8 mouse cellular contexts compared by ENCODE assay signal in genomic region chr6:91713370-91713896, GRCm38 (mm10). TPM values are rescaled to one million over a fixed set of nuclear protein-coding genes. Genes with fewer than 3 reads are reported as not detected.
A peak's percentile ranks its signal among the peaks of the same experiment; 100 is the strongest.
DNase-seq lines count a peak whose midpoint lies in the region; ATAC-seq and TF ChIP-seq lines count a peak whose summit lies in the region.

No protein-coding gene starts in this region.

- H3K4me1 ChIP-seq in heart, adult 2 months (ENCODE audit: control insufficient read depth, insufficient read depth, low read length) = peaks cover 25% of the 10 kb centered on the region
- peaks cover 17% of the 10 kb centered on the region for H3K4me1 ChIP-seq in ES-Bruce4 (ENCODE audit: control insufficient read depth, insufficient read depth, low read length)
- H3K4me1 ChIP-seq in forebrain, embryonic 15.5 days = peaks cover 33% of the 10 kb centered on the region
- H3K4me1 ChIP-seq in liver, postnatal 0 days (ENCODE audit: insufficient read depth) = peaks cover 33% of the 10 kb centered on the region

- intact Hi-C loops in heart, adult 2 months (cut with DNase I) = no loop called here
- intact Hi-C loops in left cerebral cortex, postnatal 4 days (cut with DNase I) = no loop called here
- intact Hi-C loops in gastrocnemius, postnatal 36 days (cut with DNase I) = no loop called here

- H3K79me2 ChIP-seq in heart, adult 2 months (replicated peaks; ENCODE audit: control insufficient read depth, insufficient read depth, low read length) = no peaks in the 10 kb centered on the region

- H3K4me3 ChIP-seq in heart, adult 2 months = no peak overlapping the region
- peak overlapping the region; percentile 20; the same call in 1 of the 2 replicates for H3K4me3 ChIP-seq in ES-Bruce4 (ENCODE audit: low read depth, low read length)
- no peak overlapping the region for H3K4me3 ChIP-seq in forebrain, embryonic 15.5 days
- H3K4me3 ChIP-seq in liver, postnatal 0 days (ENCODE audit: low read depth, low read length) = no peak overlapping the region

- no peak overlapping the region for H3K4me2 ChIP-seq in forebrain, embryonic 15.5 days (replicated peaks)
- H3K4me2 ChIP-seq in liver, postnatal 0 days (ENCODE audit: low read depth, low read length) = no peak overlapping the region

- 62% methylated on average over 5 of the region's 5 CpGs for WGBS in heart, adult 2 months
- 5% methylated on average over 5 of the region's 5 CpGs for WGBS in forebrain, embryonic 15.5 days
- 30% methylated on average over 5 of the region's 5 CpGs for WGBS in liver, postnatal 0 days (ENCODE audit: insufficient replicate concordance)

- no peak for TF ChIP-seq POLR2A in heart, adult 2 months (IDR thresholded peaks at IDR 0.05; ENCODE audit: insufficient read depth, low read depth, low read length)
- TF ChIP-seq POLR2A in ES-Bruce4 (IDR thresholded peaks at IDR 0.05; ENCODE audit: insufficient read depth, low read length) = no peak

- TF ChIP-seq EP300 in heart, adult 2 months (IDR thresholded peaks at IDR 0.05; ENCODE audit: insufficient read depth, low read depth, low read length) = no peak
- TF ChIP-seq EP300 in ES-Bruce4 (IDR thresholded peaks at IDR 0.05; ENCODE audit: insufficient read depth, low read depth, low read length) = no peak
- no peak for TF ChIP-seq EP300 in liver, postnatal 0 days (IDR thresholded peaks at IDR 0.05; ENCODE audit: low read depth)

- H3K36me3 ChIP-seq in heart, adult 2 months (ENCODE audit: control insufficient read depth, insufficient read depth, low read length) = peaks cover 20% of the 10 kb centered on the region
- peaks cover 1% of the 10 kb centered on the region; the same call in 1 of the 2 replicates for H3K36me3 ChIP-seq in ES-Bruce4 (ENCODE audit: control insufficient read depth, insufficient read depth, low read length, poor library complexity, severe bottlenecking)
- H3K36me3 ChIP-seq in forebrain, embryonic 15.5 days = no peaks in the 10 kb centered on the region; the same call in 1 of the 2 replicates
- H3K36me3 ChIP-seq in liver, postnatal 0 days (replicated peaks; ENCODE audit: insufficient read depth, low read length) = peaks cover 28% of the 10 kb centered on the region

- ATAC-seq in forebrain, embryonic 15.5 days (replicated peaks) = no peak
- ATAC-seq in liver, postnatal 0 days = no peak

- no peak for TF ChIP-seq CTCF in heart, adult 2 months (IDR thresholded peaks at IDR 0.05)
- TF ChIP-seq CTCF in ES-Bruce4 (IDR thresholded peaks at IDR 0.05; ENCODE audit: low read depth, low read length) = no peak
- no peak for TF ChIP-seq CTCF in liver, postnatal 0 days (IDR thresholded peaks at IDR 0.05; ENCODE audit: low read depth)

- H3K9ac ChIP-seq in heart, adult 2 months (ENCODE audit: low read depth, low read length) = no peak overlapping the region
- peak overlapping the region; percentile 34 for H3K9ac ChIP-seq in ES-Bruce4 (ENCODE audit: low read depth, poor library complexity, severe bottlenecking)
- H3K9ac ChIP-seq in forebrain, embryonic 15.5 days (replicated peaks) = no peak overlapping the region
- H3K9ac ChIP-seq in liver, postnatal 0 days (replicated peaks) = peak overlapping the region; percentile 46; the same call in 1 of the 2 replicates

- peak overlapping the region; percentile 43; the same call in 1 of the 2 replicates for H3K27ac ChIP-seq in heart, adult 2 months
- peak overlapping the region; percentile 96 for H3K27ac ChIP-seq in ES-Bruce4 (ENCODE audit: insufficient read depth, low read length)
- H3K27ac ChIP-seq in forebrain, embryonic 15.5 days (replicated peaks) = peak overlapping the region; percentile 44
- H3K27ac ChIP-seq in liver, postnatal 0 days (ENCODE audit: low read depth) = peak overlapping the region; percentile 83

- no peaks in the 10 kb centered on the region for H3K9me3 ChIP-seq in ES-Bruce4 (replicated peaks; ENCODE audit: control insufficient read depth, insufficient read depth, low read length, poor library complexity, severe bottlenecking)
- no peaks in the 10 kb centered on the region for H3K9me3 ChIP-seq in forebrain, embryonic 15.5 days
- H3K9me3 ChIP-seq in liver, postnatal 0 days (ENCODE audit: low read length) = no peaks in the 10 kb centered on the region

- H3K27me3 ChIP-seq in heart, adult 2 months (ENCODE audit: control insufficient read depth, insufficient read depth, low read length) = no peaks in the 10 kb centered on the region
- no peaks in the 10 kb centered on the region for H3K27me3 ChIP-seq in ES-Bruce4 (ENCODE audit: control insufficient read depth, insufficient read depth, low read length, poor library complexity, severe bottlenecking)
- no peaks in the 10 kb centered on the region for H3K27me3 ChIP-seq in forebrain, embryonic 15.5 days
- H3K27me3 ChIP-seq in liver, postnatal 0 days (ENCODE audit: insufficient read depth, low read length) = no peaks in the 10 kb centered on the region

- DNase-seq in heart, adult 2 months = peak in 1 of 2 experiments; percentile 23
- no peak for DNase-seq in heart, adult 18-20 months
- DNase-seq in liver, postnatal 0 days = no peak
- no peak for DNase-seq in left cerebral cortex, postnatal 4 days
- no peak for DNase-seq in gastrocnemius, postnatal 36 days
- DNase-seq in urinary bladder, postnatal 14 days (ENCODE audit: low spot score) = no peak

RNA-seq across cellular contexts. Expression of gene Slc6a6, which starts 29.6 kb away (rescaled TPM):
- 10 to 100 TPM; 56.4 to 96.9 TPM for total RNA-seq in heart, adult 2 months (2021)
- 86.2 and 118 TPM in 2 replicates for polyA plus RNA-seq in heart, adult 2 months (2012; rRNA removed)
- 10 to 100 TPM; 53.1 to 54.8 TPM for total RNA-seq in heart, adult 18-20 months (2021)
- 109 and 114 TPM in 2 replicates for polyA plus RNA-seq in ES-Bruce4 (2011; ENCODE audit: insufficient read depth, insufficient read length, low read depth, missing spikeins)
- polyA plus RNA-seq in forebrain, embryonic 15.5 days (2015; fragmentation: Nextera tagmentation; extraction: Ambion mirVana) = 94.2 and 98.8 TPM in 2 replicates
- 31.1 and 34.4 TPM in 2 replicates for polyA plus RNA-seq in liver, postnatal 0 days (2015; fragmentation: Nextera tagmentation; extraction: Ambion mirVana)
- 100 to 1,000 TPM; 214 to 227 TPM for total RNA-seq in left cerebral cortex, postnatal 4 days (2021)
- total RNA-seq in gastrocnemius, postnatal 36 days (2021) = 10 to 100 TPM; 66.3 to 70.0 TPM

Comparison
In these comparisons a context has a peak if more than half of its experiments do, and no peak if none do; other contexts are left out.
1. H3K27ac ChIP-seq: peak in every context shown above with its lines; median percentile 96 in ES-Bruce4; 83 in liver, postnatal 0 days; 44 in forebrain, embryonic 15.5 days; 43 in heart, adult 2 months.
2. H3K9ac ChIP-seq: peak in ES-Bruce4 (single experiment) and liver, postnatal 0 days (single experiment); none in heart, adult 2 months (single experiment) and forebrain, embryonic 15.5 days (single experiment).